Mouse (Mus musculus): Measurements from ENCODE around the gene Fbxo24. TPM values are rescaled to one million over a fixed set of nuclear protein-coding genes. Genes with fewer than 3 reads are reported as not detected.

Fbxo24 gene
- polyA plus RNA-seq, 2 experiments: 0.15 to 0.24 TPM

DNA sequence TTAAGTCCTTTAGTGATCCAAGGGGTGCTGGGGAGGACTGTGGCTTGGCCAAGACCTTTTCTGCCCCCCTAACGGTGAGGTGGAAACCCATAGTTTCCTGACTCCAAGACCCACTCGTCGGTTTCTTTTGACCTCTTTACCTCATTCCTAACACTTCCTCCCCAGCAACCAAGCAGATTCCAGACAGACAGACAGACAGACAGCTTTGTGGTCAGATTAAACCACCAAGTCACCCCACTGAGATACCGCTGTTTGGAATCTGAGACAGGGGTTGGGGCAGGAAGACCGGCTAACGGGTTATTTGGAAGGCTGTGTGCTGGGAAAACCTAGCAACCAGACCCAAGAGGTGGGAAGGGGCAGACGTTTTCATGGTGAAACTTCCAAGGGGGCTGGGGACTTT, 58.6 kb downstream of the Fbxo24 start:
- no peaks in the 10 kb centered on the region for H3K4me1 ChIP-seq (ENCODE audit: control insufficient read depth, insufficient read depth, low read length)
- no peak for ATAC-seq (ENCODE audit: low FRiP score, low read depth)
- H3K27ac ChIP-seq (replicated peaks; ENCODE audit: low read depth, low read length): no peak overlapping the region
- 50% methylated on average over 7 of the region's 7 CpGs for WGBS
- H3K4me2 ChIP-seq (replicated peaks; ENCODE audit: low read depth, low read length, severe bottlenecking): no peak overlapping the region
- no peak for DNase-seq (ENCODE audit: low spot score)
- H3K4me3 ChIP-seq (replicated peaks; ENCODE audit: low read length): no peak overlapping the region
- peaks cover 12% of the 10 kb centered on the region; the same call in 1 of the 2 replicates for H3K27me3 ChIP-seq (ENCODE audit: control insufficient read depth, insufficient read depth, low read length)
- H3K9me3 ChIP-seq (ENCODE audit: control insufficient read depth, low read length): peaks cover 3% of the 10 kb centered on the region; the same call in 1 of the 2 replicates
- H3K9ac ChIP-seq (ENCODE audit: low read depth, low read length, severe bottlenecking): no peak overlapping the region
- H3K36me3 ChIP-seq (ENCODE audit: control insufficient read depth, insufficient read depth, low read length): no peaks in the 10 kb centered on the region
- TF ChIP-seq POLR2A (IDR thresholded peaks at IDR 0.05; ENCODE audit: borderline replicate concordance, extremely low read depth, insufficient read depth, insufficient read length): no peak

DNA sequence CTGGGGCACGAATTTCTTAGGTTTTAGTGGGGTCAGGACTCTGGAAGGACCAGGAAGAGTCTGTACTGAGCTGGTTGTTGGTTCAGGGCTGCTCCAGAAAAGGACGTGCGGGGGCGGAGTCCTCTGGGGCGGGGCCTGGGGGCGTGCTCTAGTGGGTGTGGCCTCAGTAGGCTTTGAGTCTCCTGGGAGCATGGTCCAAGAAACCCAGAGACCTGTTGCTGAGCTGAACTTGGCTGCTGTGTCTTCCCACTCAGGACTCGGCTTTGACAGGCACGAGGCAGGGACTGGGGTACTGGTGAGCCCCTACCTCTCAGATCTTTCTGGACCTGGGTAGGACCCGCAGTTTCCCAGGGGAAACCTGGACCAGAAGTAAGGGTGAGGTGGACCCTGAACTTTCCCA, 59.1 kb downstream of the Fbxo24 start, which contains the start of gene Tfr2:
Tfr2 (plus strand) TSS at position 176 of the 400 bp plus-strand sequence.
- DNase-seq (ENCODE audit: low spot score): no peak
- Histone ChIP-seq H3K9ac (ENCODE audit: low read depth, low read length, severe bottlenecking) (no peak within 1 kb of the TSS), H3K4me2 (replicated peaks; ENCODE audit: low read depth, low read length, severe bottlenecking) (no peak within 1 kb of the TSS), H3K4me3 (replicated peaks; ENCODE audit: low read length) (no peak within 1 kb of the TSS), H3K27me3 (ENCODE audit: control insufficient read depth, insufficient read depth, low read length) (peaks cover 9% of the 10 kb centered on the region; the same call in 1 of the 2 replicates), H3K27ac (replicated peaks; ENCODE audit: low read depth, low read length) (no peak within 1 kb of the TSS), H3K4me1 (ENCODE audit: control insufficient read depth, insufficient read depth, low read length) (no peaks in the 10 kb centered on the region), H3K36me3 (ENCODE audit: control insufficient read depth, insufficient read depth, low read length) (no peaks in the 10 kb centered on the region), H3K9me3 (ENCODE audit: control insufficient read depth, low read length) (no peaks in the 10 kb centered on the region)
- whole genome bisulfite sequencing: 30% methylated on average over 9 of the region's 9 CpGs
- ATAC-seq (ENCODE audit: low FRiP score, low read depth): no peak
- no peak for TF ChIP-seq POLR2A (IDR thresholded peaks at IDR 0.05; ENCODE audit: borderline replicate concordance, extremely low read depth, insufficient read depth, insufficient read length)

DNA sequence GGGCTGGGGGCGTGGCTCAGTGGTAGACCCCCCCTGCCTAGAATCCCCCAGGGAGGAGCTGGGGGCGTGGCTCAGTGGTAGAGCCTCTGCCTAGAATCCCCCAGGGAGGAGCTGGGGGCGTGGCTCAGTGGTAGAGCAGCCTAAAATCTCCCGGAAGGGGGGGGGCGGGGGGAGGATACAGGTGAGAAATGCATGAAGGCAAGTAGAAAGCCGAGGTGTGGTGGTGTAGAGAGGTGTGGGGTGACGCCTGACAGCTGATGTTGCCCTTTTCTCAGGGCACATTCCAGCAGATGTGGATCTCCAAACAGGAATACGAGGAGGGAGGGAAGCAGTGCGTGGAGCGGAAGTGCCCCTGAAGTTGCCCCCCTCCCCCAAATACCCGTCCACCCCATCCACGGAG, 59.8 kb downstream of the Fbxo24 start:
- Histone ChIP-seq H3K9ac (ENCODE audit: low read depth, low read length, severe bottlenecking) (no peak overlapping the region), H3K27me3 (ENCODE audit: control insufficient read depth, insufficient read depth, low read length) (peaks cover 3% of the 10 kb centered on the region; the same call in 1 of the 2 replicates), H3K27ac (replicated peaks; ENCODE audit: low read depth, low read length) (no peak overlapping the region), H3K9me3 (ENCODE audit: control insufficient read depth, low read length) (no peaks in the 10 kb centered on the region), H3K4me1 (ENCODE audit: control insufficient read depth, insufficient read depth, low read length) (no peaks in the 10 kb centered on the region), H3K4me2 (replicated peaks; ENCODE audit: low read depth, low read length, severe bottlenecking) (no peak overlapping the region), H3K36me3 (ENCODE audit: control insufficient read depth, insufficient read depth, low read length) (no peaks in the 10 kb centered on the region), H3K4me3 (replicated peaks; ENCODE audit: low read length) (no peak overlapping the region)
- 64% methylated on average over 12 of the region's 12 CpGs for WGBS
- no peak for DNase-seq (ENCODE audit: low spot score)
- TF ChIP-seq POLR2A (IDR thresholded peaks at IDR 0.05; ENCODE audit: borderline replicate concordance, extremely low read depth, insufficient read depth, insufficient read length): no peak
- no peak for ATAC-seq (ENCODE audit: low FRiP score, low read depth)

DNA sequence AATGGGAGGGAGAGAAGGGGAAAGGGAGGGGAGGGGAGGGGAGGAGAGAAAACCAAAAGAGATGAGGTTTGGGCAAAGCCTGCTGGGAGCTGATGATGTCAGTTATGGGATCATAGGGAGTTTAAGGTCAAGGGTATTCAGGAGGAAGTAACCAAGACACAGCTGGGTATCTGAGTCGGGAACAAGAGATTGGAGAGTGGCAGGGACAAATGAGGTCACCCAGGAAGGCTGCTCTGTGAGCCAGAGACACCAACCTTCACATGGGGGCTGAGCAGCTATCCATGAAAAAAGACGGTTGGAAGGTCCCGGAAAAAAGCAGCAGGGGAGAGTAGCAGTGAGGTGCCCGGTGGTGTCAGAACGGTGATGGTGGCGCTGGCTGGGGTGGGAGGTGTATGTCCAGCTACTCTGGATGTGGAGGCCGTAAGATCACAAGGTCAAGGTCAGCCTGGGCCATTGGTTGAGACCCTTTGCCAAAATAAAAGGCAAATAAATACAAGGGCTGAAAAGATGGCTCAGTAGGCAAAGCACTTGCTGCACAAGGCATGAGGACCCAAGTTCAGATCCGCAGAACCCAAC, 60.5 kb downstream of the Fbxo24 start:
- ATAC-seq (ENCODE audit: low FRiP score, low read depth) (no peak), DNase-seq (ENCODE audit: low spot score) (no peak)
- H3K27ac ChIP-seq (replicated peaks; ENCODE audit: low read depth, low read length): no peak overlapping the region
- H3K4me2 ChIP-seq (replicated peaks; ENCODE audit: low read depth, low read length, severe bottlenecking): no peak overlapping the region
- WGBS: 85% methylated on average over 8 of the region's 8 CpGs
- H3K36me3 ChIP-seq (ENCODE audit: control insufficient read depth, insufficient read depth, low read length): no peaks in the 10 kb centered on the region
- no peaks in the 10 kb centered on the region for H3K9me3 ChIP-seq (ENCODE audit: control insufficient read depth, low read length)
- no peak overlapping the region for H3K9ac ChIP-seq (ENCODE audit: low read depth, low read length, severe bottlenecking)
- H3K4me3 ChIP-seq (replicated peaks; ENCODE audit: low read length): no peak overlapping the region
- no peak for TF ChIP-seq POLR2A (IDR thresholded peaks at IDR 0.05; ENCODE audit: borderline replicate concordance, extremely low read depth, insufficient read depth, insufficient read length)
- no peaks in the 10 kb centered on the region for H3K4me1 ChIP-seq (ENCODE audit: control insufficient read depth, insufficient read depth, low read length)
- H3K27me3 ChIP-seq (ENCODE audit: control insufficient read depth, insufficient read depth, low read length): no peaks in the 10 kb centered on the region

DNA sequence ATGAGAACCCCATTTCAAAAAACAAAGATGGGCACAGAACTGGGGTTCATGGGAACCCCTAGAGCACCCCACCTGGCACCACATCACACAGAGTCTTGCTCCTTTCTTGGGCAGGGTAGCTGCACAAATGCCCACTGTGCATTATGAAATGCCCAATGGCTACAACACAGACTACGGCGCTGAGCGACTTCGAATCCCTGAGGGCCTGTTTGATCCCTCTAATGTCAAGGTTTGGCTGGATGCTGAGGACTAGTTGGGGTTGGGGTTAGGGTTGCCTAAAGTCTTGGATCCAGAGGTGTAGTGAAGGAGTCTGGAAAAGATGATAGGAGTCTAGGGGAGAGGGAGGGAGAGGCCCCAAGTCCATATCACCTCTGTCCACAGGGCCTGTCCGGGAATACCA, 62.4 kb downstream of the Fbxo24 start:
- Histone ChIP-seq H3K27ac (replicated peaks; ENCODE audit: low read depth, low read length) (no peak overlapping the region), H3K4me1 (ENCODE audit: control insufficient read depth, insufficient read depth, low read length) (no peaks in the 10 kb centered on the region), H3K27me3 (ENCODE audit: control insufficient read depth, insufficient read depth, low read length) (no peaks in the 10 kb centered on the region), H3K4me3 (replicated peaks; ENCODE audit: low read length) (no peak overlapping the region), H3K4me2 (replicated peaks; ENCODE audit: low read depth, low read length, severe bottlenecking) (no peak overlapping the region), H3K9ac (ENCODE audit: low read depth, low read length, severe bottlenecking) (no peak overlapping the region), H3K9me3 (ENCODE audit: control insufficient read depth, low read length) (no peaks in the 10 kb centered on the region), H3K36me3 (ENCODE audit: control insufficient read depth, insufficient read depth, low read length) (no peaks in the 10 kb centered on the region)
- no peak for TF ChIP-seq POLR2A (IDR thresholded peaks at IDR 0.05; ENCODE audit: borderline replicate concordance, extremely low read depth, insufficient read depth, insufficient read length)
- no peak for ATAC-seq (ENCODE audit: low FRiP score, low read depth)
- 94% methylated on average over 5 of the region's 5 CpGs for WGBS
- no peak for DNase-seq (ENCODE audit: low spot score)
